Mouse (Mus musculus): ENCODE data around the gene Chp2.

DNA sequence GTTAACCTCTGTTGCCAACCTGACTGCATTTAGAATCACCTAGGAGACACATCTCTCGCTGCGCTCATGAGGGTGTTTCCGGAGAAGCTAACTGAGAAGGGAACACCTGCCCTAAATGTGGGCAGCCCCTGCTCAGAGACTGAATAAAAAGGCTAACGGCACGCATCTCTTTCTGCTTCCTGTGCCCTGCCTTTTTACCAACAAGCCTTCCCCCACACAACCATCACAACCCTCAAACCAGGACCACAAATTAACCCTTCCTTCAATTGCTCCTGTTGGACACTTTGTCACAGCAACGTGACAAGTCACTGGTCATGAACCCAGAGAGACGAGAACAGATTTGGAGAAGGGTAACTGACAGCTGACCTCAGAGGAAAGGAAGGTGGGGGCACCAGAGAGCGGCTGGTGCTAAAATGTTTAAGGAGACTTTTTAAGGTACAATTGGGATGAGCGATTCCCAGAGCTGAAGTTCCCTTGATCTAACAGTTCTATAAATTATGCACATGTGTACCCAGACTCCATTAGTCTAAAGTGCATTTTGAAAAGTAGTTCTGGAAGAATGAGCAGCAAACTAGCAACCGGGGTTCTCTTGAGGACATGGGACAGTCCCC lies 28.1 kb downstream of the Chp2 start:
- TF ChIP-seq GATA1 (IDR thresholded peaks at IDR 0.05; ENCODE audit: borderline replicate concordance, low read length) (no peak), FLI1 (IDR thresholded peaks at IDR 0.05; ENCODE audit: low read length) (no peak)

Data from megakaryocyte, embryonic 14.5 days (primary cell).